ENCODE assay signal across 8 mouse cellular contexts in the genomic region with DNA sequence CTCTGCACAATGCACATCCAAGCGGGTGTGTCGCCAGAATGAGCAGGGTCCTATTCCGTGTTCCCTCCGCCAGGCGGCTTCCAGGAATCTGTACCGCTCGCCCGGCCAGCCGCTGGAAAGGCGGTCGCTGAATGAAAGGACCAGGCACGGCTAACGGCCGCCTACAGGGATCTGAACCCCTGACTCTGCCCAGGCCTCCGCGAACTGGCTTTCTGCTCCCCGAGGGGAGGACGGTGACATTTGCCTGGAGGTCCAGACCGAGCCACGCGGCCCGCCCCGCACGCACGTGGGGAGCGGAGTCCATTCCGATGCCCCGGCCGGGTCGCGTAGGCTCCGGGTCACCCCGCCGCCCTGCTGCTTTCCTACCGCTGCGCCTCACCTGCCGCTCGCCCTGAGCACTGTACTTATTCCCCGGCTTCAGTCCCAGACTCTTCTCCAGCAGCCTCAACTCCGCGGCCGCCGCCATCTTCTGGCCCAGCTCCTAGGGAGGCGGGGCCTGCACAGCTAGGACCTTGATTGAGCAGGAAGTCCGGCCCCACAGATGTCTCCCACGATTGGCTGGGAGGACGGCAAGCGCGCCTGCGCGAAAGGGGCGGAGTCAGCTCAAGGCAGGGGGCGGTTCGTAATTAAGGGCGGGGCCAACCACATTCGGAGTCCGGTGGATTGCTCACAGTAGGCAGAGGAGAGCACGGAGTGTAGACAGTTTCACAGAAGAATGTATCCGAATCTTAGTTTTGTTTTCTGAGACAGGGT. TPM values are rescaled to one million over a fixed set of nuclear protein-coding genes. Genes with fewer than 3 reads are reported as not detected.
DNase-seq lines count a peak whose midpoint lies in the region; ATAC-seq and TF ChIP-seq lines count a peak whose summit lies in the region.

A gene (minus strand): TSS at position 531 of the 753 bp plus-strand sequence.

- peak within 1 kb of the TSS; percentile 71 for H3K27ac ChIP-seq in heart, embryonic 12.5 days (ENCODE audit: poor library complexity, severe bottlenecking)
- H3K27ac ChIP-seq in kidney, postnatal 0 days = peak within 1 kb of the TSS; percentile 84
- peak within 1 kb of the TSS; percentile 72 for H3K27ac ChIP-seq in liver, embryonic 11.5 days (ENCODE audit: low read depth, low read length)
- H3K27ac ChIP-seq in stomach, embryonic 14.5 days (ENCODE audit: low read length) = peak within 1 kb of the TSS; percentile 62; the same call in 1 of the 2 replicates

- H3ac ChIP-seq in C2C12 (ENCODE audit: control insufficient read depth, insufficient read length, low read depth) = peak within 1 kb of the TSS; percentile 93

- peak within 1 kb of the TSS; percentile 89 for H3K4me3 ChIP-seq in C2C12 (ENCODE audit: insufficient read depth, poor library complexity, severe bottlenecking)
- H3K4me3 ChIP-seq in erythroblast, embryonic 14.5 days (replicated peaks) = peak within 1 kb of the TSS; percentile 97
- peak within 1 kb of the TSS; percentile 84 for H3K4me3 ChIP-seq in heart, embryonic 12.5 days
- H3K4me3 ChIP-seq in kidney, postnatal 0 days (replicated peaks; ENCODE audit: low read depth, low read length) = peak within 1 kb of the TSS; percentile 88
- peak within 1 kb of the TSS; percentile 97 for H3K4me3 ChIP-seq in liver, embryonic 11.5 days (ENCODE audit: low read depth, low read length)
- peak within 1 kb of the TSS; percentile 62 for H3K4me3 ChIP-seq in stomach, embryonic 14.5 days (ENCODE audit: low read depth, low read length)

- H3K9ac ChIP-seq in heart, embryonic 12.5 days = peak within 1 kb of the TSS; percentile 90
- peak within 1 kb of the TSS; percentile 84 for H3K9ac ChIP-seq in kidney, postnatal 0 days (ENCODE audit: low read depth, low read length)
- peak within 1 kb of the TSS; percentile 97 for H3K9ac ChIP-seq in liver, embryonic 11.5 days (ENCODE audit: low read depth, low read length)
- H3K9ac ChIP-seq in stomach, embryonic 14.5 days (replicated peaks; ENCODE audit: low read depth, low read length) = peak within 1 kb of the TSS; percentile 80

- peak; percentile 66; the same call in 1 of the 2 replicates for TF ChIP-seq POLR2A in brain, embryonic 14.5 days (IDR thresholded peaks at IDR 0.05; ENCODE audit: borderline replicate concordance, extremely low read depth, insufficient read depth, insufficient read length, poor library complexity, severe bottlenecking)

- peak; percentile 98 for DNase-seq in brain, embryonic 14.5 days (ENCODE audit: low read depth)
- DNase-seq in kidney, postnatal 0 days (ENCODE audit: low spot score) = peak; percentile 98
- DNase-seq in liver, embryonic 11.5 days (ENCODE audit: low spot score) = peak; percentile 91
- DNase-seq in naive thymus-derived CD4-positive, alpha-beta T cell, adult 2 months (ENCODE audit: low read depth) = peak; percentile 97

- peak; percentile 99 for ATAC-seq in heart, embryonic 12.5 days (ENCODE audit: insufficient number of reproducible peaks, low FRiP score)
- peak; percentile 99 for ATAC-seq in kidney, postnatal 0 days (replicated peaks; ENCODE audit: low FRiP score, low read depth)
- ATAC-seq in liver, embryonic 11.5 days (replicated peaks; ENCODE audit: low FRiP score) = peak; percentile 97
- peak; percentile 100 for ATAC-seq in stomach, embryonic 14.5 days (ENCODE audit: insufficient number of reproducible peaks, insufficient read depth, low FRiP score, low read depth)

- H3K4me1 ChIP-seq in erythroblast, embryonic 14.5 days (ENCODE audit: control insufficient read depth) = peaks cover 44% of the 10 kb centered on the region
- H3K4me1 ChIP-seq in heart, embryonic 12.5 days (replicated peaks) = peaks cover 14% of the 10 kb centered on the region
- peaks cover 5% of the 10 kb centered on the region for H3K4me1 ChIP-seq in kidney, postnatal 0 days (replicated peaks; ENCODE audit: insufficient read depth, low read length)
- H3K4me1 ChIP-seq in liver, embryonic 11.5 days (replicated peaks; ENCODE audit: control insufficient read depth, insufficient read depth, low read length) = peaks cover 8% of the 10 kb centered on the region; the same call in 1 of the 2 replicates
- peaks cover 10% of the 10 kb centered on the region; the same call in 1 of the 2 replicates for H3K4me1 ChIP-seq in stomach, embryonic 14.5 days (ENCODE audit: control insufficient read depth, insufficient read depth, low read length)

- peaks cover 16% of the 10 kb centered on the region for H3K9me3 ChIP-seq in erythroblast, embryonic 14.5 days (ENCODE audit: control insufficient read depth, low read length)
- H3K9me3 ChIP-seq in heart, embryonic 12.5 days (replicated peaks) = peaks cover 11% of the 10 kb centered on the region; the same call in 1 of the 2 replicates
- no peaks in the 10 kb centered on the region for H3K9me3 ChIP-seq in kidney, postnatal 0 days (replicated peaks; ENCODE audit: low read length)
- peaks cover 2% of the 10 kb centered on the region; the same call in 1 of the 2 replicates for H3K9me3 ChIP-seq in liver, embryonic 11.5 days (ENCODE audit: control insufficient read depth, low read length)
- no peaks in the 10 kb centered on the region for H3K9me3 ChIP-seq in stomach, embryonic 14.5 days (ENCODE audit: control insufficient read depth, low read depth, low read length)

- H3K79me2 ChIP-seq in C2C12 (ENCODE audit: control insufficient read depth, insufficient read depth) = peaks cover 51% of the 10 kb centered on the region

- peak within 1 kb of the TSS; percentile 70 for H3K4me2 ChIP-seq in heart, embryonic 12.5 days
- peak within 1 kb of the TSS; percentile 59 for H3K4me2 ChIP-seq in kidney, postnatal 0 days (ENCODE audit: low read length)
- peak within 1 kb of the TSS; percentile 86 for H3K4me2 ChIP-seq in liver, embryonic 11.5 days
- peak within 1 kb of the TSS; percentile 57 for H3K4me2 ChIP-seq in stomach, embryonic 14.5 days (replicated peaks; ENCODE audit: low read depth, low read length)

- peak; percentile 50 for TF ChIP-seq CTCF in C2C12 (IDR thresholded peaks at IDR 0.05; ENCODE audit: control insufficient read depth, insufficient read depth, insufficient read length)
- TF ChIP-seq CTCF in brain, embryonic 14.5 days (IDR thresholded peaks at IDR 0.05; ENCODE audit: borderline replicate concordance, extremely low read depth, insufficient read depth, insufficient read length) = peak; percentile 71
- TF ChIP-seq CTCF in kidney, postnatal 0 days (IDR thresholded peaks at IDR 0.05; ENCODE audit: low read depth) = peak; percentile 70

- H3K36me3 ChIP-seq in C2C12 (ENCODE audit: control insufficient read depth, insufficient read depth) = peaks cover 37% of the 10 kb centered on the region
- H3K36me3 ChIP-seq in erythroblast, embryonic 14.5 days (ENCODE audit: control insufficient read depth) = peaks cover 43% of the 10 kb centered on the region
- peaks cover 26% of the 10 kb centered on the region for H3K36me3 ChIP-seq in heart, embryonic 12.5 days
- H3K36me3 ChIP-seq in kidney, postnatal 0 days (ENCODE audit: insufficient read depth, low read length) = peaks cover 20% of the 10 kb centered on the region
- H3K36me3 ChIP-seq in liver, embryonic 11.5 days (ENCODE audit: control insufficient read depth, insufficient read depth, low read length) = peaks cover 22% of the 10 kb centered on the region
- peaks cover 19% of the 10 kb centered on the region for H3K36me3 ChIP-seq in stomach, embryonic 14.5 days (ENCODE audit: control insufficient read depth, insufficient read depth, low read length)

- H3K79me3 ChIP-seq in C2C12 (ENCODE audit: low read depth) = peaks cover 38% of the 10 kb centered on the region

- WGBS in heart, embryonic 12.5 days = under 1% methylated on average over 59 of the region's 59 CpGs
- WGBS in kidney, postnatal 0 days = under 1% methylated on average over 59 of the region's 59 CpGs
- 1% methylated on average over 59 of the region's 59 CpGs for WGBS in liver, embryonic 11.5 days
- WGBS in stomach, embryonic 14.5 days = under 1% methylated on average over 59 of the region's 59 CpGs

- H3K27me3 ChIP-seq in C2C12 (ENCODE audit: control insufficient read depth, insufficient read depth, insufficient read length) = no peaks in the 10 kb centered on the region
- H3K27me3 ChIP-seq in erythroblast, embryonic 14.5 days (ENCODE audit: control insufficient read depth) = no peaks in the 10 kb centered on the region
- H3K27me3 ChIP-seq in heart, embryonic 12.5 days (replicated peaks) = no peaks in the 10 kb centered on the region
- no peaks in the 10 kb centered on the region for H3K27me3 ChIP-seq in kidney, postnatal 0 days (ENCODE audit: insufficient read depth, low read length)
- no peaks in the 10 kb centered on the region for H3K27me3 ChIP-seq in liver, embryonic 11.5 days (replicated peaks; ENCODE audit: control insufficient read depth, insufficient read depth, low read length)
- no peaks in the 10 kb centered on the region for H3K27me3 ChIP-seq in stomach, embryonic 14.5 days (ENCODE audit: control insufficient read depth, insufficient read depth, low read length)

TF ChIP-seq in C2C12, 6 proteins besides CTCF, POLR2A, EP300 and RAD21:
- TF ChIP-seq MYOD1 (IDR thresholded peaks at IDR 0.05; ENCODE audit: control insufficient read depth, insufficient read length, low read depth) = no peak
- TF ChIP-seq MAX (IDR thresholded peaks at IDR 0.05) = peak; percentile 79

RNA-seq across cellular contexts. Expression of the gene that starts here (rescaled TPM):
- 64.0 TPM for polyA plus RNA-seq in C2C12 (2012; fragmentation: generic; extraction: Trizol)
- polyA plus RNA-seq in brain, embryonic 14.5 days (2012; rRNA removed) = 33.7 and 41.7 TPM in 2 replicates
- polyA plus RNA-seq in erythroblast, embryonic 14.5 days (2012) = 1.6 and 2.4 TPM in 2 replicates
- 36.8 and 37.1 TPM in 2 replicates for polyA plus RNA-seq in heart, embryonic 12.5 days (2016; fragmentation: Nextera tagmentation; extraction: Ambion mirVana)
- polyA plus RNA-seq in kidney, postnatal 0 days (2015; fragmentation: Nextera tagmentation; extraction: Ambion mirVana) = 41.0 and 46.7 TPM in 2 replicates
- 112 and 117 TPM in 2 replicates for polyA plus RNA-seq in liver, embryonic 11.5 days (2014; fragmentation: Nextera tagmentation; extraction: Ambion mirVana)
- 41.4 and 46.4 TPM in 2 replicates for polyA plus RNA-seq in stomach, embryonic 14.5 days (2014; fragmentation: Nextera tagmentation; extraction: Ambion mirVana)

Comparison
In these comparisons a context has a peak if more than half of its experiments do, and no peak if none do; other contexts are left out.
1. Peak in every context shown above with its lines: DNase-seq, ATAC-seq, H3K4me3 ChIP-seq and H3K27ac ChIP-seq.
2. RNA of the gene that starts here (polyA plus RNA-seq): 112 to 117 TPM in liver, embryonic 11.5 days, 64.0 TPM in C2C12 (single experiment), 41.0 to 46.7 TPM in kidney, postnatal 0 days, 41.4 to 46.4 TPM in stomach, embryonic 14.5 days, 33.7 to 41.7 TPM in brain, embryonic 14.5 days and 36.8 to 37.1 TPM in heart, embryonic 12.5 days; 1.6 to 2.4 TPM in erythroblast, embryonic 14.5 days; every median in the first group is over 10 times any median in the second.